Mouse (Mus musculus) lung, postnatal 0 days (tissue): ENCODE data around the gene Hvcn1. TPM values are rescaled to one million over a fixed set of nuclear protein-coding genes. Genes with fewer than 3 reads are reported as not detected.

Experiments
- ATAC-seq: fragments of 200-750 bp; cut with Nextera tagmentation; 2 replicates; pipeline ENCODE4 v1.8.0; 2017; ENCODE audit warnings: moderate library complexity
- DNase-seq: peaks from one replicate; pipeline ENCODE4 v3.0.0-alpha.2; 2016; ENCODE audit warnings: low spot score
- H3K27ac ChIP-seq: fragments of 300-500 bp; sonication (generic); 2 replicates; pipeline ENCODE4 v1.5.1; 2014; ENCODE audit warnings: antibody characterized with exemption, mild to moderate bottlenecking, low read length, mixed read lengths
- H3K27me3 ChIP-seq: fragments of 300-500 bp; sonication (generic); replicated peaks from 2 replicates; pipeline ENCODE4 v1.6.1; 2014; ENCODE audit warnings: low read length, mixed read lengths; ENCODE audit not compliant: insufficient read depth
- H3K36me3 ChIP-seq: fragments of 300-500 bp; sonication (generic); 2 replicates; pipeline ENCODE4 v1.6.1; 2014; ENCODE audit warnings: low read length, mixed read lengths; ENCODE audit not compliant: insufficient read depth
- H3K4me1 ChIP-seq: fragments of 300-500 bp; sonication (generic); 2 replicates; pipeline ENCODE4 v1.6.1; 2014; ENCODE audit warnings: antibody characterized with exemption, low read depth, low read length, mixed read lengths; ENCODE audit not compliant: insufficient read depth
- H3K4me2 ChIP-seq: fragments of 300-500 bp; sonication (generic); replicated peaks from 2 replicates; pipeline ENCODE4 v1.6.1; 2014; ENCODE audit warnings: low read depth, mild to moderate bottlenecking, low read length, moderate library complexity, mixed read lengths
- H3K4me3 ChIP-seq: fragments of 300-500 bp; sonication (generic); 2 replicates; pipeline ENCODE4 v1.5.1; 2014; ENCODE audit warnings: low read depth, low read length
- H3K9ac ChIP-seq: fragments of 300-500 bp; sonication (generic); replicated peaks from 2 replicates; pipeline ENCODE4 v1.6.1; 2014; ENCODE audit warnings: low read depth, mild to moderate bottlenecking
- H3K9me3 ChIP-seq: fragments of 300-500 bp; sonication (generic); 2 replicates; pipeline ENCODE4 v1.6.1; 2016; ENCODE audit warnings: low read length, mixed read lengths
- CTCF ChIP-seq: IDR thresholded peaks from 2 replicates; pipeline ENCODE4 v1.5.1; 2016; ENCODE audit warnings: antibody characterized with exemption, mild to moderate bottlenecking
- EP300 ChIP-seq: IDR thresholded peaks from 2 replicates; pipeline ENCODE4 v1.6.1; 2016; ENCODE audit warnings: antibody characterized with exemption, mild to moderate bottlenecking, control low read depth
- WGBS: fragments of 180-500 bp; shearing (Covaris S2); extraction: QIAGEN DNeasy Blood & Tissue Kit; methylation state at CpG from one replicate; pipeline ENCODE4 v1.1.7; 2014; 5-methylcytosine and 5-hydroxymethylcytosine counted together
- polyA plus RNA-seq: library from polyadenylated mRNA; unstranded; fragments of >200 nt; fragmentation: Nextera tagmentation; extraction: Ambion mirVana; gene quantifications from 2 replicates; pipeline ENCODE4 v1.2.1, GENCODE M21; 2015

Hvcn1 gene
- polyA plus RNA-seq, 1 experiment from 2014 or later, result 3.7 TPM

GRCm38 (mm10) chr5:122166636-122167161 lies 39.9 kb upstream of the Hvcn1 start:
- no peak for ATAC-seq
- WGBS, result 49% methylated on average over 8 of the region's 8 CpGs
- Histone ChIP-seq H3K9ac (no peak overlapping the region), H3K27ac (no peak overlapping the region), H3K4me1 (peaks cover 13% of the 10 kb centered on the region; the same call in 1 of the 2 replicates), H3K4me3 (no peak overlapping the region), H3K27me3 (no peaks in the 10 kb centered on the region), H3K36me3 (peaks cover 20% of the 10 kb centered on the region; the same call in 1 of the 2 replicates), H3K4me2 (no peak overlapping the region), H3K9me3 (no peaks in the 10 kb centered on the region)
- TF ChIP-seq CTCF (no peak), EP300 (no peak)
- no peak for DNase-seq

GRCm38 (mm10) chr5:122168344-122169069 lies 38.1 kb upstream of the Hvcn1 start:
- peak; percentile 38 for DNase-seq
- Histone ChIP-seq H3K27ac (no peak overlapping the region), H3K9ac (no peak overlapping the region), H3K9me3 (no peaks in the 10 kb centered on the region), H3K4me2 (no peak overlapping the region), H3K4me3 (no peak overlapping the region), H3K36me3 (peaks cover 28% of the 10 kb centered on the region; the same call in 1 of the 2 replicates), H3K4me1 (peaks cover 9% of the 10 kb centered on the region; the same call in 1 of the 2 replicates), H3K27me3 (no peaks in the 10 kb centered on the region)
- 65% methylated on average over 14 of the region's 14 CpGs for WGBS
- ATAC-seq, result no peak
- TF ChIP-seq CTCF (no peak), EP300 (no peak)

GRCm38 (mm10) chr5:122171058-122171457 lies 35.5 kb upstream of the Hvcn1 start:
- no peak overlapping the region for H3K4me2 ChIP-seq
- TF ChIP-seq CTCF, result no peak
- TF ChIP-seq EP300, result no peak
- H3K9me3 ChIP-seq, result no peaks in the 10 kb centered on the region
- H3K4me3 ChIP-seq, result no peak overlapping the region
- H3K4me1 ChIP-seq, result 0 out of 2 replicates have a peak, but pooled peaks cover 5% of the 10 kb centered on the region
- ATAC-seq (no peak), DNase-seq (no peak)
- no peak overlapping the region for H3K9ac ChIP-seq
- peaks cover 27% of the 10 kb centered on the region; the same call in 1 of the 2 replicates for H3K36me3 ChIP-seq
- H3K27ac ChIP-seq, result no peak overlapping the region
- H3K27me3 ChIP-seq, result no peaks in the 10 kb centered on the region
- WGBS, result 95% methylated on average over 8 of the region's 8 CpGs

GRCm38 (mm10) chr5:122175402-122175801 lies 31.2 kb upstream of the Hvcn1 start:
- TF ChIP-seq EP300 (no peak), CTCF (no peak)
- Histone ChIP-seq H3K9me3 (no peaks in the 10 kb centered on the region), H3K27ac (no peak overlapping the region), H3K4me1 (no peaks in the 10 kb centered on the region), H3K4me3 (no peak overlapping the region), H3K27me3 (no peaks in the 10 kb centered on the region), H3K4me2 (no peak overlapping the region), H3K36me3 (peaks cover 18% of the 10 kb centered on the region; the same call in 1 of the 2 replicates), H3K9ac (no peak overlapping the region)
- ATAC-seq (no peak), DNase-seq (no peak)
- 49% methylated on average over 2 of the region's 2 CpGs for WGBS

GRCm38 (mm10) chr5:122175961-122176360 lies 30.6 kb upstream of the Hvcn1 start:
- Histone ChIP-seq H3K4me2 (no peak overlapping the region), H3K9me3 (no peaks in the 10 kb centered on the region), H3K36me3 (peaks cover 15% of the 10 kb centered on the region; the same call in 1 of the 2 replicates), H3K27me3 (no peaks in the 10 kb centered on the region), H3K4me3 (no peak overlapping the region), H3K4me1 (no peaks in the 10 kb centered on the region), H3K9ac (no peak overlapping the region), H3K27ac (no peak overlapping the region)
- WGBS, result 83% methylated on average over 7 of the region's 7 CpGs
- ATAC-seq, result no peak
- no peak for DNase-seq
- TF ChIP-seq EP300 (no peak), CTCF (no peak)

DNA sequence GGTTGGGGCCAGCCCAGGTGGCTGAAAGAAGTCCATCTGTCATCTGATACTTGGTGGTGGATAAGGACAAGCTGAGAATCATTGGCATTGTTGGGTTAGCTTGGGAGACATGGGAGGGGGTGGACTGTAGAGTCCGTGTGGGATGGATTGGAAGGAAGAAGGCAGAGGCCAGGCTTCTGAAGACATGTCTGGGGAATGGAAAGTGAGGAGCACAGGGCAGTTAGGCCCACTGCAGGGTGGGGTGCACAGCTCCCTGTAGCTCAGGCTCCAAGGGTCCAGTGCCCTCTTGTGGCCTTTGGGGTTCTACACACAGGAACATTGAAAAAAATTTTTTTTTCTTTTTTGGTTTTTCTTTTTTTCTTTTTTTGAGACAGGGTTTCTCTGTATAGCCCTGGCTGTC lies 30.2 kb upstream of the Hvcn1 start:
- peak; percentile 81 for ATAC-seq

More for the DNA sequence above, 30.2 kb upstream of the Hvcn1 start:
- peak; percentile 85 for DNase-seq
- Histone ChIP-seq H3K4me1 (no peaks in the 10 kb centered on the region), H3K36me3 (peaks cover 14% of the 10 kb centered on the region; the same call in 1 of the 2 replicates), H3K9ac (no peak overlapping the region), H3K4me3 (no peak overlapping the region), H3K27me3 (no peaks in the 10 kb centered on the region), H3K4me2 (no peak overlapping the region), H3K27ac (no peak overlapping the region), H3K9me3 (no peaks in the 10 kb centered on the region)
- TF ChIP-seq EP300 (no peak), CTCF (peak; percentile 78)
- WGBS, result 5% methylated on average over 1 of the region's 1 CpGs
